In the genomic region with DNA sequence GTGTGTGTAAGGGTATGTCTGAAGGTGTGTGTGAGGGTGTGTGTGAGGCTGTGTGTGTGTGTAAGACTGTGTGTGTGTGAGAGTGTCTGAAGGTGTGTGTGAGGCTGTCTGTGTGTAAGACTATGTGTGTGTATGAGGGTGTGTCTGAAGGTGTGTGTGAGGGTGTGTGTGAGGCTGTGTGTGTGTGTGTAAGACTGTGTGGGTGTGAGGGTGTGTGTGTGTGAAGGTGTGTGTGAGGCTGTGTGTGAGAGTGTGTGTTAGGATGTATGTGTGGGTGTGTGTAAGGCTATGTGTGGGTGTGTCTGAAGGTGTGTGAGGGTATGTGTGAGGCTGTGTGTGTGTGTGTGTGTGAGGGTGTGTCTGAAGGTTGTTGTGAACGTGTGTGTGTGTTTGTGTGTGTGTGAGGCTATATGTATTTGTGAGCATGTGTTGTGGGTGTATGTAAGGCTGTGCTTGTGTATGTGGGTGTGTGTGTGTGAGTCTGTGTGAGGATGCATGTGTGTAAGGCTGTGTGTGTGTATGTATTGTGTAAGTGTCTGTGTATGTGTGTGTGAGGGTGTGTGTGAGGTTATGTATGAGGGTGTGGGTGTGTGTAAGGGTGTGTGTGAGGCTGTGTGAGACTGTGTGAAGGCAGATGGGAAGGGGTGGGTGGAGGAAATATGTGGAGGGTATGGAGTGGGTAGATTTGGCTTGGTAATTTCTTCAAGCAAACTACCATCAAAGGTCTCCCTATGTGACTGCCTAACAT, we compare ENCODE assay signal across 16 mouse cellular contexts.
DNase-seq lines count a peak whose midpoint lies in the region; ATAC-seq and TF ChIP-seq lines count a peak whose summit lies in the region.
"Had no signal": no experiment of that assay in that cellular context is flagged by ENCODE, and none has a peak within 500 bp of the region (broad histone marks: within the 10 kb centered on the region; RNA-seq: fewer than 3 reads in every experiment).

No protein-coding gene starts in this region.

- no peak overlapping the region for H3K27ac ChIP-seq in heart, embryonic 13.5 days (replicated peaks)
- no peak overlapping the region; the same call in 1 of the 2 replicates for H3K27ac ChIP-seq in neural tube, embryonic 12.5 days
- H3K27ac ChIP-seq in hindbrain, embryonic 15.5 days (replicated peaks): no peak overlapping the region
- H3K27ac ChIP-seq: limb, embryonic 13.5 days had no signal

- no peaks in the 10 kb centered on the region for H3K36me3 ChIP-seq in heart, embryonic 13.5 days
- no peaks in the 10 kb centered on the region for H3K36me3 ChIP-seq in neural tube, embryonic 12.5 days
- no peaks in the 10 kb centered on the region for H3K36me3 ChIP-seq in hindbrain, embryonic 15.5 days
- H3K36me3 ChIP-seq: limb, embryonic 13.5 days had no signal

- TF ChIP-seq CTCF in lung, adult 2 months (IDR thresholded peaks at IDR 0.05; ENCODE audit: insufficient read depth, low read length): no peak

- no peaks in the 10 kb centered on the region for H3K9me3 ChIP-seq in heart, embryonic 13.5 days
- H3K9me3 ChIP-seq in neural tube, embryonic 12.5 days: no peaks in the 10 kb centered on the region
- no peaks in the 10 kb centered on the region; the same call in 1 of the 2 replicates for H3K9me3 ChIP-seq in hindbrain, embryonic 15.5 days
- H3K9me3 ChIP-seq: limb, embryonic 13.5 days had no signal

- H3K9ac ChIP-seq in heart, embryonic 13.5 days: no peak overlapping the region
- H3K9ac ChIP-seq in neural tube, embryonic 12.5 days: no peak overlapping the region
- no peak overlapping the region for H3K9ac ChIP-seq in hindbrain, embryonic 15.5 days
- H3K9ac ChIP-seq: limb, embryonic 13.5 days; liver, postnatal 0 days had no signal

- no peak overlapping the region for H3K4me3 ChIP-seq in heart, embryonic 13.5 days
- no peak overlapping the region for H3K4me3 ChIP-seq in neural tube, embryonic 12.5 days
- H3K4me3 ChIP-seq in hindbrain, embryonic 15.5 days: no peak overlapping the region
- H3K4me3 ChIP-seq in lung, adult 2 months (replicated peaks; ENCODE audit: extremely low read depth, low read depth, low read length): no peak overlapping the region
- H3K4me3 ChIP-seq: limb, embryonic 13.5 days; myocyte had no signal

- no peak overlapping the region for H3K4me2 ChIP-seq in heart, embryonic 13.5 days
- no peak overlapping the region for H3K4me2 ChIP-seq in neural tube, embryonic 12.5 days (replicated peaks)
- H3K4me2 ChIP-seq in hindbrain, embryonic 15.5 days: no peak overlapping the region
- H3K4me2 ChIP-seq: limb, embryonic 13.5 days had no signal

- WGBS in heart, embryonic 13.5 days: 52% methylated on average over 1 of the region's 1 CpGs
- 56% methylated on average over 1 of the region's 1 CpGs for WGBS in neural tube, embryonic 12.5 days
- 72% methylated on average over 1 of the region's 1 CpGs for WGBS in hindbrain, embryonic 15.5 days
- 64% methylated on average over 1 of the region's 1 CpGs for WGBS in lung, adult 2 months

- H3K27me3 ChIP-seq in heart, embryonic 13.5 days (replicated peaks): no peaks in the 10 kb centered on the region
- no peaks in the 10 kb centered on the region for H3K27me3 ChIP-seq in neural tube, embryonic 12.5 days (replicated peaks)
- no peaks in the 10 kb centered on the region for H3K27me3 ChIP-seq in hindbrain, embryonic 15.5 days
- H3K27me3 ChIP-seq: limb, embryonic 13.5 days had no signal

- peak; percentile 54 for ATAC-seq in heart, embryonic 13.5 days (ENCODE audit: extremely low read depth, insufficient number of reproducible peaks, low FRiP score, low TSS enrichment)
- peak; percentile 33; the same call in 1 of the 2 replicates for ATAC-seq in neural tube, embryonic 12.5 days (ENCODE audit: low FRiP score, low read depth)
- ATAC-seq in hindbrain, embryonic 15.5 days (ENCODE audit: low FRiP score, low read depth): peak; percentile 42; the same call in 1 of the 2 replicates
- 0 out of 2 replicates have a peak, but pooled peaks have one; percentile 9 for ATAC-seq in monocyte, adult 5-6 weeks (replicated peaks; ENCODE audit: insufficient number of reproducible peaks, low FRiP score, low TSS enrichment, poor library complexity, severe bottlenecking)
- ATAC-seq: liver, postnatal 0 days had no signal

- no peak for TF ChIP-seq POLR2A in lung, adult 2 months (IDR thresholded peaks at IDR 0.05; ENCODE audit: borderline replicate concordance, extremely low read depth, low read depth, low read length)

- DNase-seq in heart, adult 11 months: no peak
- no peak for DNase-seq in neural tube, embryonic 10.5 days (ENCODE audit: extremely low spot score, low spot score)
- no peak for DNase-seq in right cerebral cortex, postnatal 25 days
- DNase-seq in lung, adult 2 months: no peak
- DNase-seq: cerebellum, postnatal 14 days; gastrocnemius, postnatal 14 days; kidney, adult 2 months; liver, postnatal 0 days; lung, postnatal 4 days; thymus, adult 18-20 months had no signal

- H3K4me1 ChIP-seq in heart, embryonic 13.5 days: no peaks in the 10 kb centered on the region
- H3K4me1 ChIP-seq in neural tube, embryonic 12.5 days: no peaks in the 10 kb centered on the region
- H3K4me1 ChIP-seq in hindbrain, embryonic 15.5 days (replicated peaks): no peaks in the 10 kb centered on the region
- H3K4me1 ChIP-seq in lung, adult 2 months (ENCODE audit: control insufficient read depth, insufficient read depth, low read length): no peaks in the 10 kb centered on the region
- H3K4me1 ChIP-seq: limb, embryonic 13.5 days had no signal
